Mouse (Mus musculus) mature B cell (primary cell): ENCODE data around the gene Mum1.

Source experiments
- in situ Hi-C: fragments of 300-500 bp; cut with MboI; formaldehyde crosslinking; loops from 2 replicates; pipeline ENCODE4 v1.14.3; 2019

Mum1 gene

DNA sequence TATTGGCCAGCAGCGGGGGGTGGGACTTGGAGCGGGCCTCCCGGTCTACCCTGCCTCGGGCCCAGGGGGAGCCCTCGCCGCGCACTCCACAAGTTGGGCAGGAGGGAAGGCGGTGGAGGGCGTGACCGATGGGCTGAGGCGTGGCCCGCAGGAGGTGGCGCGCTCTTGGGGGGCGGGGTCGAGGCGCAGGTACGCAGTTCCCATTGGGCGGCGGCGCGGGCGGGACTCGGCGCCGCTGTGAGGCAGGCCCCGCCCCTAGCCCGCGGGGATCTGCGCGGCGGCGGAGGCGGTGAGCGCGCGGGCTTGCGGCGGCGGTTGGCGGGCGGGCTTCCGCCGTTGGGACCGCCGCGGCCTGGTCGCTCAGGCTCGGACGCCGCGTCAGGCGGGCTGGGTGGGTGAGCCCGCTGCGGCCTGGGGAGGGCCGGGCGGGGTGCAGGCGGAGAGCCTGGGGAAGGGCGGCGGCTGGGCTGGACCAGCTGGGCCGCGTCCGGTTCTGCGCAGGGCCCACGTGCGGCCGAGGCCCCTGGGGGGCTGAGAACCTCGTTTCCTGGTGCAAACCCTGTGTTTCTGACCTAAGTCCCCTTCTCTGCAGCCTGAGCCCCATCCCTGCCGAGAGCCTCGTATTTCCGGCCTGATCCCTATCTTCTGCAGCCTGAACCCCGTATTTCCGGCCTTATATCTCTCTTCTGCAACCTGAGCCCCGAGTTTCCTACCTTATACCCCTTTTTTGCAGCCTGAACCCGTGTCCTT is at the start of gene Mum1:
Gene Mum1 (plus strand): TSS at position 19 of the 750 bp plus-strand sequence.
- in situ Hi-C loops: no loop called here

DNA sequence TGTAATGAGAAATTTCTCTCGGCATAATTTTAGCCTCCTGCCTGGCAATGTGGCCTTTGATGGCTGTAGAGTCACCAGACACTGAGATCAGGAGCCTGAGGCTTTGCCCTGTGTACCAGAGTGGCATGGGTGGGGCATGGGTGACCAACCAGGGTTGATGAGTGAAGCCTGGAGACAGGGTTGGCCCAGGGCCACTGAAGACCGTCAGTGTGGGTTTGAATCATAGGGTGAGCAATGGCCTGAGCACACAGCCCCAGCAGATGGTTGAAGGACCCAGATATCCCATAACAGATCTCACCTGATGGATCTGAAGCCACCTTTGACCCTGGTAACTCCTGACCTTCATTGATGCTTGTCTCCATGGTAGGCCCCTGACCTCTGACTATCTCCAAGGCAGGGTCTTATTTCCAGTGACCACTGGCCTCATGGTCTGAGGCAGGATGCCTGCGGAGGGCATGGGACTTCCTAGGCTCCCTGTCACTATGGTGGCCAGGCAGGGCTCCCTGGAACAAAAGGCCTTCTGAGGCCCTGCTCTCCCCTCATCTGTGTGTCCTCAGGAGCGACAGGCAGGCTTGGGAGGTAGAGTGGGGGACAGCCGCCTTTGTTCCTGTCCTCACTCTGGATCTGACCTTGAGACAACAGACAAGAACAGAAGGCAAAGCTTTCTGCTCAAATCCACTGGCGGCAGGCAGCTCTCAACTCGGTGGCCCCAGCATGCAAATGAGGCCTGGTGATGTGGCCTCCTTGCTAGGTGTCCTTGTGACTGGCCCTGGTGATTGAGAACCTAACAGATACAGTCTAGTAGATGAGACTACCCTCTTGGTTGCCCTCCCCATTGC is 48.6 kb upstream of the Mum1 start:
- in situ Hi-C loops: loop anchor here (5.0 kb wide), 1 partner anchor 70 kb away; the partner anchor contains the start of gene Ndufs7

GRCm38 (mm10) chr10:80179068-80180051 is 46.9 kb upstream of the Mum1 start, which contains the start of gene Efna2:
Gene Efna2, plus strand, starts transcription at chr10:80179482.
- in situ Hi-C loops: loop anchor here (5.0 kb wide), 1 partner anchor 68 kb away; the partner anchor contains the start of gene Ndufs7

- in situ Hi-C loops: no loop called here
Measured at GRCm38 (mm10) chr10:80180288-80180687, 45.9 kb upstream of the Mum1 start.

DNA sequence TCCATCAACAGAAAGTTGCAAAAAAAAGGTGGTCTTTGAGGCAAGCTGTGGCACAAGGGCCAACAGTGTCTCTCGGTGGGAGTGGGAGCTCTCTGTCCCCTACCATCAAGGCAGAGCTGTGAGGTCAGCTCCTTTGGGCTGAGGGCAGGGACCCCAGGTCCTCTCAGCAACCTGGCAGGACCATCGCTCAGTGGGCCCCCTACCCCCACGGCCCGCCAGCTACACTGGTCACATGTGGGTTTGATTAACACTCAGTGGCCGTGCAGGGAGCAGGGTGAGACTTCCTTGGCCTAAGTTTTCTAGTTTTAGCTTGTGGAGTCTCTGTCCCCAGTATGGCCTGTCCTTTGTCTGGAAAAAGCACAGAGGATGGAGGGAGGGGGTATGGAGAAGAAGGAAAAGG is 45.4 kb upstream of the Mum1 start:
- in situ Hi-C loops: no loop called here

DNA sequence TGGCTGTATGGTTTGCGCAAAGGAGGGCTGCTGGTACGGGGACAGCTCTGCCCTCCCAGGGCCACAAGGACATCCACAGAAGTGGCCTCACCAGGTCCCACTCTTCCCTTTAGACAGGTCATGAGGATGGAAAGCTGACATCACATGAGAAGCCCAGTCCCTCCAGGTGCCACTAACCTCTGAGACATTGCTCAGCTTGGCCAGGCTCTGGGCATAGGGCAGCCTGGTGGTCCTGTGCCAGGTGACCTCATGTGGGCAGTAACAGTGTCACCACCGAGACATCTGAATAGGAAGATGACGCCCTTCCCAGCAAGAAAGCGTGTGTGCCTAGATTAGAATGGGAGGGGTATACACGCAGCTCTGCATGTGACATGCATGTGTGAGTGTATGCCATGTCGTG is 43.7 kb upstream of the Mum1 start:
- in situ Hi-C loops: no loop called here

GRCm38 (mm10) chr10:80186649-80187048 is 39.6 kb upstream of the Mum1 start:
- in situ Hi-C loops: no loop called here

DNA sequence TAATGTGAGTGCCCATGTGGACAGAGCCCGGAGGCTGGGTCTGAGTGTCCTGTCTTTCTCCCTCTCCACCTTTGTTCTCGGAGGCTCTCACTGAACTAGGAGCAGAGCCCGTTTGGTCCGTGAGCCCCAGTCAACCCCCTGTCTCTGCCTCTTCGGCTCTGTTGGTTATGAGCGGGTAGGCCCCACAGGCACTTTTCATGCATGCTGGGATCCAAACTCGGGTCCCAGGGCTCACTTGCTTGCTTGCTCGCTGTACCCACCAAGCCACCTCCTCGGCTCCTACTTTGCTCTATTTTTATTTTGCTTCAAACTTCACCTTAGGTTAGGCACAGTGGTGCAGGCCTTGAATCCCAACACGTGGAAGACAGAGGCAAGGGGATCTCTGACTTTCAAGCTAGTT is 38.5 kb upstream of the Mum1 start:
- in situ Hi-C loops: no loop called here

GRCm38 (mm10) chr10:80188453-80189024 is 37.7 kb upstream of the Mum1 start:
- in situ Hi-C loops: no loop called here

DNA sequence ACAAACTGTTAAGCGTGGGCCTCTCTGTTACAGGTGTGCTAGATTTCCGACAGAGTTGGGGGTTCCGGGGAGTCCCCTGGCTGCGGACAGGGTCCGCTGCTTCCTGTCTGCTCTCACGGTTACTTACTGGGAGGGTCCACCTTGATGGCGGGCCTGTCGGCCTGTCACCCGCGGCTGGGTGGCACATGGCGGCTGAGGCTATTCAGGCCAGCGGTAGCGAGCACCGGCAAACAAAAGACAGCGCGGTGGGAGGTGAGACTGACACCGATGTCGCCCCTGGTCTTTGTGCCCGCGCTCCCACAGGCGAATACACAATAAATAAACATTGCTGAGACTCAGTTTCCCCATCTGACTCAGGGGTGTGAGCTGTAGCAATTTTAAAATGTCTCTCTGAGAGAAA is 36.2 kb upstream of the Mum1 start:
- in situ Hi-C loops: no loop called here

- in situ Hi-C loops: no loop called here
Measured at GRCm38 (mm10) chr10:80190491-80191051, 35.7 kb upstream of the Mum1 start.

DNA sequence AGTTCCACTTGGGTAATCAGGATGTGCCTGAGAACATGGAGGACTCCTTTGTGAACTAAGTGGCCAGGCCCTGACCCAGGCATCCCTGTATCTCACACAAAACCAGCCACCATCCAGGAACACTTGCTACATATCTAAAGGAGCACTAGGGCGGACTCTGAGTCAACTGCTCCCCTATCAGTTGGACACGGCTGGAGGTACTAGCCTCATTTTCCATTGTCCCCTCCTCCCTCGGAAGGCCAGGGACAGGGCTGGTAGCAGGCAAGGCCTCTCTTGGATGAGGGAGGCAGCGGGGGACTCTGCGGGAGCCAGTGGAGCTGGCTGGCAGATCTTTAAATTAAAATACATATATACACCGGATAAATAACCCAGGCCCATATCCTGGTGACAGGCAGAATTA is 32.3 kb upstream of the Mum1 start:
- in situ Hi-C loops: no loop called here

DNA sequence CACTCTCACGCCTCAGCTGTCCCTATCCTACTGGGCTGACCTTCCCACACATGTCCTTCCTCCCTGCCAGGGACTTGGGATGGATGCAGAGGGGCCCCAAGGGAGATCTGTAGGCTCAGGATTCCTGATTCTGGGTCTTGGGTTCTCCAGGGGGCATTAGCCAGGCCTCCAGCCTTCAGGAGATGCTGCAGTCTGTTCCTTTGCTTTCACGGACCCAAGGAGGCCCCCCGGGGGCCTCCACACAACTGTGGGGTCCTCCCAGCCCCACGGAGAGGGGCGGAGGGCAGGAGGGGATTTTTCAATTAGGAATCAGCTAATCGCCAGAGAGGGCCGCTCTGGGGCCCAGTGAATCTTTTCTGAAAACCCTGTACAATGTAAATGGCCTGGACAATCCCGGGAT is 31.8 kb upstream of the Mum1 start:
- in situ Hi-C loops: no loop called here

DNA sequence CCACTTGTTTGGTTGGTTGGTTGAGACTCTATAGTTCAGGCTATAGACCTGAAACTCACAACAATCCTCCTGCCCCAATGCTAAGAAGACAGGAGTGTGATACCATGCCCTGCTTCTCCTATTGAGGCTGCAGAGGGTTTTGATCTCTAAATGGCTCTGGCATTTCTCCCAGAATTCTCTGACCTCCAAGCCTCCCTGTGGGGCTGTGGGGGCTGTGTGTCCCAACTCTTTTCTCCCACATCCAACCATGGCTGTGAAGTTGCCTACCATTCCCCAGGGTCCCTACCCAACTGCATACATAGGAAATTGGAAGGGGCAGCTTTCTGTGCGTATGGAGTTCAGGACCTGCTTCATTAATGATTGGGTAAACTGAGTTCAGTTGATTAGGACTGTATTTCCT is 30.1 kb upstream of the Mum1 start:
- in situ Hi-C loops: no loop called here

DNA sequence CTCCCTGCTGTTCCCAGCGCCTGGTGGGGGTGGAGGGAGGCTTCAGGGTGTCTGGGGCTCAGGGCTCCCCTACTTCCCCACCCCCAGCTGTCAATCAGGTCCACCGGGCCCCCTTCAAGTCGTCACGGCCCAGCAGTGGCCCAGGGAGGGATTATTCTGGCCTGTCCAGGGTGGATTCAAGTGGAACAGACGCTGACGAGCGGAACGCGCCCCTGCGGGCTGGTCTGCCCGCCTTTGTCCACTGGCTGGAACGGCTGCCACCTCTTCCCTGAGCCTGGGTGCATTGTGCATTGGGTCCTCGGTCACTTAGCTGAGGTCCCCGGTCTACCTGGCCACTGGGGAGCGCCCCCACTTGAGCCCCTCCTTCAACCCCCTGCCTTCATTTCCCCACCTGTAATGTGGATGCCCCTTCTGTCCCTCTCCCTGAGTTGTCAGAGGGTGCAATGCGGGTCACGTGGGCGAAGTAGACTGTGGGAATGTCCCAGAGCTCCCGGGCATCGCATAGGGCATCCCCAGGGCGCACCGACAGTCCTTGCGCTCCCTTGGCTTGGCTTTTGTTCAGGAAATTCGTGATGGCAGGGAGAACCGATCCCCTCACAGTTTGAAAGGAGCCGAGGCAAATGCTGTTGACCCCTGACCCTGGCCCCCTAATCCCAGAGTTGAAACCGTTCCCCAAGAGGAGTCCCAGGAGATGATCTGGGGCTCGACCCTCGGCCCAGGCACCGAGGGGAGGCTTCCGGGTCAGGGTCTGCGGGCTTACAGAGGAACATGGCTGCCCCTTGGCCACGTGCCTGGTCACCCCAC is 29.3 kb upstream of the Mum1 start:
- in situ Hi-C loops: no loop called here

- in situ Hi-C loops: no loop called here
Measured at GRCm38 (mm10) chr10:80199440-80200008, 26.7 kb upstream of the Mum1 start.

DNA sequence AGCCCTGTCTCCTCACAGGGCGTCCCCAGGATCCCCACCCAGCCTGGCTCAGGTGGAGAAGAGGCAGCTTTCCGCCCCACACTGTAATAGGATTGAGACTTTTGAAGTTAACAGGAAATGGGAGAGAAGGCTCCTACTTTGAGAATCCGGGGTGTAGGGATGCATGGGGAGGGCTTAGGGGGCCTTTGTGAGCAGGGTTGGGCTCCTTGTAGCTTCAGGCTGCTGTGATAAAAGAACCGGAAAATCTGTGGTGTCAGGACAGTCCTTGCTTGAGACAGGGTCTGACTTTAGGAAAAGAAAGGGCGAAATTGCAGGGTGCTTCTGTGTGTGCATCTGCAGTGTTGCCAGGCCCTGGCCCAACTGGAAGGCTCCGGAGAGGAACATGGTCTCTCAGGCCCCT is 25.7 kb upstream of the Mum1 start:
- in situ Hi-C loops: no loop called here

GRCm38 (mm10) chr10:80204055-80204454 is 22.2 kb upstream of the Mum1 start:
- in situ Hi-C loops: no loop called here

GRCm38 (mm10) chr10:80207201-80207600 is 19.0 kb upstream of the Mum1 start:
- in situ Hi-C loops: no loop called here

- in situ Hi-C loops: no loop called here
Measured at GRCm38 (mm10) chr10:80207676-80208075, 18.6 kb upstream of the Mum1 start.
